Mouse (Mus musculus): Measurements from ENCODE around the gene Pou2f2.

Pou2f2 gene

GRCm38 (mm10) chr7:25088968-25089367, 90.6 kb downstream of the Pou2f2 start:
- DNase-seq = no peak

- no peak for DNase-seq
Observed at GRCm38 (mm10) chr7:25088531-25088930, 91.0 kb downstream of the Pou2f2 start.

GRCm38 (mm10) chr7:25087972-25088371, 91.6 kb downstream of the Pou2f2 start:
- no peak for DNase-seq

- no peak for DNase-seq
Observed at GRCm38 (mm10) chr7:25087256-25087912, 92.1 kb downstream of the Pou2f2 start.

- no peak for DNase-seq
Observed at GRCm38 (mm10) chr7:25086656-25087055, 92.9 kb downstream of the Pou2f2 start.

GRCm38 (mm10) chr7:25084621-25085020, 94.9 kb downstream of the Pou2f2 start:
- no peak for DNase-seq

GRCm38 (mm10) chr7:25082510-25082909, 97.0 kb downstream of the Pou2f2 start:
- DNase-seq = no peak

GRCm38 (mm10) chr7:25080431-25080830, 99.1 kb downstream of the Pou2f2 start:
- DNase-seq = no peak

GRCm38 (mm10) chr7:25079496-25080026, 100.0 kb downstream of the Pou2f2 start:
- no peak for DNase-seq

- DNase-seq = no peak
Observed at GRCm38 (mm10) chr7:25077414-25077755, 102.1 kb downstream of the Pou2f2 start.

- peak; percentile 98 for DNase-seq
Observed at GRCm38 (mm10) chr7:25076663-25077413, 102.7 kb downstream of the Pou2f2 start.

GRCm38 (mm10) chr7:25076296-25076662, 103.2 kb downstream of the Pou2f2 start:
- DNase-seq = no peak

GRCm38 (mm10) chr7:25073924-25074323, 105.6 kb downstream of the Pou2f2 start:
- DNase-seq = peak; percentile 74

GRCm38 (mm10) chr7:25072716-25073390, 106.7 kb downstream of the Pou2f2 start:
- DNase-seq = peak; percentile 72

GRCm38 (mm10) chr7:25071979-25072715, 107.4 kb downstream of the Pou2f2 start, which contains the start of the genes Grik5 and Zfp574:
Grik5 (minus strand) TSS chr7:25072346.
Zfp574 (plus strand) TSS chr7:25072567.
- DNase-seq = no peak

GRCm38 (mm10) chr7:25068724-25069123, 110.8 kb downstream of the Pou2f2 start:
- peak; percentile 77 for DNase-seq

GRCm38 (mm10) chr7:25067909-25068656, 111.4 kb downstream of the Pou2f2 start:
- DNase-seq = no peak

- DNase-seq = no peak
Observed at GRCm38 (mm10) chr7:25067338-25067737, 112.2 kb downstream of the Pou2f2 start.

GRCm38 (mm10) chr7:25063900-25064299, 115.6 kb downstream of the Pou2f2 start:
- peak; percentile 45 for DNase-seq

- DNase-seq = no peak
Observed at GRCm38 (mm10) chr7:25063346-25063745, 116.2 kb downstream of the Pou2f2 start.

GRCm38 (mm10) chr7:25058836-25059235, 120.7 kb downstream of the Pou2f2 start:
- no peak for DNase-seq

- no peak for DNase-seq
Observed at GRCm38 (mm10) chr7:25058394-25058793, 121.1 kb downstream of the Pou2f2 start.

Data from right cerebral cortex, postnatal 25 days (tissue).